Mouse (Mus musculus) testis, adult 2 months (tissue): ENCODE measurements around the gene Ugt1a8. TPM values are rescaled to one million over a fixed set of nuclear protein-coding genes. Genes with fewer than 3 reads are reported as not detected.
"Not testable (repeated sequence)": the region's sequence is repeated elsewhere in the genome, so short reads cannot be mapped to it uniquely, and the experiment has no call there.

Source experiments
- H3K27ac ChIP-seq: fragments of 200-500 bp; 2 replicates; pipeline ENCODE4 v1.5.1; 2012; ENCODE audit warnings: low read depth, low read length; ENCODE audit not compliant: control insufficient read depth, insufficient read depth
- H3K27me3 ChIP-seq: fragments of 200-500 bp; 2 replicates; pipeline ENCODE4 v1.6.1; 2012; ENCODE audit warnings: mild to moderate bottlenecking, low read length, moderate library complexity; ENCODE audit not compliant: control insufficient read depth, insufficient read depth
- H3K36me3 ChIP-seq: fragments of 200-500 bp; 2 replicates; pipeline ENCODE4 v1.6.1; 2012; ENCODE audit warnings: mild to moderate bottlenecking, low read length; ENCODE audit not compliant: control insufficient read depth, insufficient read depth
- H3K4me1 ChIP-seq: fragments of 200-500 bp; 2 replicates; pipeline ENCODE4 v1.6.1; 2012; ENCODE audit warnings: low read length; ENCODE audit not compliant: control insufficient read depth, insufficient read depth
- H3K4me3 ChIP-seq: fragments of 200-500 bp; 2 replicates; pipeline ENCODE4 v1.5.1; 2012; ENCODE audit warnings: low read depth, mild to moderate bottlenecking, low read length, moderate library complexity, mixed read lengths; ENCODE audit not compliant: control insufficient read depth
- CTCF ChIP-seq: fragments of 200-500 bp; IDR thresholded peaks from 2 replicates; pipeline ENCODE4 v1.5.1; 2012; ENCODE audit warnings: low read depth, mild to moderate bottlenecking, inconsistent platforms, low read length, moderate library complexity; ENCODE audit not compliant: control insufficient read depth, insufficient read depth, insufficient replicate concordance
- POLR2A ChIP-seq: fragments of 200-500 bp; IDR thresholded peaks from 2 replicates; pipeline ENCODE4 v1.6.1; 2012; ENCODE audit warnings: low read depth, mild to moderate bottlenecking, inconsistent platforms, low read length, moderate library complexity; ENCODE audit not compliant: control insufficient read depth
- polyA plus RNA-seq: library from polyadenylated mRNA; depleted of rRNA; stranded (reverse); fragments of >200 nt; gene quantifications from 2 replicates; pipeline ENCODE4 v1.2.3, GENCODE M21; 2012

Gene Ugt1a8
- polyA plus RNA-seq, 1 experiment = not detected

DNA sequence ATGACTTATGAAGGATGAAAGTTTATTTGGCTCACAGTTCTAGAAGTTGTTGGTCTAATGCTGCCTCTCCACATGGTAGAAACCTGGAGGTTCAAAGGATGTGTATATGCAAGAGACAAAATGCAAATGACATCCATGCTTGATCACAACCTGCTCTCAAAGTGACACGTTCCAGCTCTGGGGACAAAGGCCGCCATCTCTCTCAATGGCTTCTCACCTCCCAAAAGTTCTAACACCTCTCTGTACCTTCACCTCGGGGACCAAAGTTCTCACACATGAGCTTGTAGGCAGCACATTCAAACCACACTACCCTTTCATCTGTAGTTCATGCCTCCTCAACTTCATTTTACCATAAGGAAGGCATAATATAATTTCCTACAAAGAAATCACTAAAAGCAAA, 130.0 kb downstream of the Ugt1a8 start:
- Histone ChIP-seq H3K27ac (no peak overlapping the region), H3K36me3 (no peaks in the 10 kb centered on the region), H3K4me3 (no peak overlapping the region), H3K27me3 (no peaks in the 10 kb centered on the region), H3K4me1 (no peaks in the 10 kb centered on the region)
- TF ChIP-seq CTCF (no peak), POLR2A (no peak)

- no peaks in the 10 kb centered on the region for H3K4me1 ChIP-seq
- no peak overlapping the region for H3K27ac ChIP-seq
- TF ChIP-seq POLR2A = no peak
- no peak for TF ChIP-seq CTCF
- no peak overlapping the region for H3K4me3 ChIP-seq
- H3K36me3 ChIP-seq = no peaks in the 10 kb centered on the region
- H3K27me3 ChIP-seq = no peaks in the 10 kb centered on the region
Observed at GRCm38 (mm10) chr1:88218051-88218450, 130.4 kb downstream of the Ugt1a8 start.

GRCm38 (mm10) chr1:88218591-88218990, 131.0 kb downstream of the Ugt1a8 start:
- TF ChIP-seq POLR2A (no peak), CTCF (no peak)

DNA sequence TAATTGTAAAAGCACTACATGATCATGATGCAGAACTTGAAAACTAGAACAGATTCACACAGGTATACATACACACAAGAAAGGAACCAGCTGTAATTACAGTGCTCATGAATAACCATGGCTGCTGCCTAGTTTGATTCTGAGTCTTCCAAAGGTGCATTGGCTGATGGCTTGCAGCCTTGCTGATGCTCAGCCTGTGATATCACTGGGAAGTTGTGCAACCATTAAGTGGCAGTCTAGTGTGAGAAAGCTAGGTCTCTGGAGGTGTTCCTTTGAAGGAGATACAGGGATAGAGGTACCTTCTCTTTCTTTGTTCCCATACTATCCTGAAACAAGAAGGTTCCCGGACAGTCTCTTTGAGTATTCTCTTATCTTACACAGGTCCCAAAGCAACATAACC, 131.4 kb downstream of the Ugt1a8 start:
- TF ChIP-seq CTCF (no peak), POLR2A (no peak)
- no peaks in the 10 kb centered on the region for H3K36me3 ChIP-seq
- no peak overlapping the region for H3K27ac ChIP-seq
- no peak overlapping the region for H3K4me3 ChIP-seq
- H3K27me3 ChIP-seq = no peaks in the 10 kb centered on the region
- H3K4me1 ChIP-seq = no peaks in the 10 kb centered on the region

More at GRCm38 (mm10) chr1:88218591-88218990, 131.0 kb downstream of the Ugt1a8 start:
- Histone ChIP-seq H3K4me3 (no peak overlapping the region), H3K27me3 (no peaks in the 10 kb centered on the region), H3K4me1 (no peaks in the 10 kb centered on the region), H3K36me3 (no peaks in the 10 kb centered on the region), H3K27ac (no peak overlapping the region)

DNA sequence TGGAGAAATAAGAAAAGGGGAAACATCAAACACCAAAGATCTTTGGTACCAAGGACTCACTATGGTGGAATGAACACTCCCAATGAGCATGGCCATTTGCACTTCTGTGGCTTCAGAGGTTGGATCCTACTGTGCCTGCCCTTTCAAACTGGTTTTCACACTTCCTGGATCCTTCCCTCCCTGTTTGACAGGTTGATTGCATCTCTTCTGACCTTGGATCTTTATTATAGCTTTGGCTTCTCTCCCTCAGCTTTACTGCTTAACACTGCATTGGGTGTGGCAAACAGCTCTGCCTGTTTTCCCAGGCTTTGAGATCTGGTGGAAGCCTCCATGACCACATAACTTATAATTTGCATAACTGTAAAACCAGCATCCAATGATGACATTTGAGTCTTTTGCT, 132.7 kb downstream of the Ugt1a8 start:
- TF ChIP-seq CTCF (no peak), POLR2A (no peak)
- H3K4me3 ChIP-seq = no peak overlapping the region

DNA sequence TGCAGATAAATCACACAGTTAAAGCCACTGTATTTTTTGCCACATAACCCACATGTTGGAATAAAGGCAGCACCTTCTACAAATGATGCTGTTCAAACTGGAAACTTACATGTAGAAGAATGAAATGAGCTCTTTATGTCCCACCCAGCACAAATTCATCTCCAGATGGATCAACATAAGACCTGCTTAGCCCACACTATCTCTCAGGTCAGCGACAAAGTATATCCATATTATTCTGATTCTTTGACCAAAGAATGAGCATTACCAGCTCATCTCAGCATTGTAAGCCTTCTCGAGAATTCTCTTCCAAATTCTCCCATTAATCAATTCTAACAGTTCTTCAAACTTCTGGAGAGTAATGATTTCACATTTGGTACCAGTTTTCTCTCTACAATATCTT, 134.6 kb downstream of the Ugt1a8 start:
- TF ChIP-seq POLR2A (no peak), CTCF (no peak)
- Histone ChIP-seq H3K4me3 (no peak overlapping the region), H3K4me1 (peaks cover 2% of the 10 kb centered on the region; the same call in 1 of the 2 replicates)

More for the DNA sequence above, 132.7 kb downstream of the Ugt1a8 start:
- Histone ChIP-seq H3K36me3 (no peaks in the 10 kb centered on the region), H3K4me1 (no peaks in the 10 kb centered on the region), H3K27me3 (no peaks in the 10 kb centered on the region), H3K27ac (no peak overlapping the region)

GRCm38 (mm10) chr1:88223011-88223515, 135.4 kb downstream of the Ugt1a8 start:
- not testable (repeated sequence) for H3K27ac ChIP-seq, H3K4me1 ChIP-seq, H3K36me3 ChIP-seq

More for the DNA sequence above, 134.6 kb downstream of the Ugt1a8 start:
- Histone ChIP-seq H3K27ac (no peak overlapping the region), H3K27me3 (no peaks in the 10 kb centered on the region), H3K36me3 (no peaks in the 10 kb centered on the region)

DNA sequence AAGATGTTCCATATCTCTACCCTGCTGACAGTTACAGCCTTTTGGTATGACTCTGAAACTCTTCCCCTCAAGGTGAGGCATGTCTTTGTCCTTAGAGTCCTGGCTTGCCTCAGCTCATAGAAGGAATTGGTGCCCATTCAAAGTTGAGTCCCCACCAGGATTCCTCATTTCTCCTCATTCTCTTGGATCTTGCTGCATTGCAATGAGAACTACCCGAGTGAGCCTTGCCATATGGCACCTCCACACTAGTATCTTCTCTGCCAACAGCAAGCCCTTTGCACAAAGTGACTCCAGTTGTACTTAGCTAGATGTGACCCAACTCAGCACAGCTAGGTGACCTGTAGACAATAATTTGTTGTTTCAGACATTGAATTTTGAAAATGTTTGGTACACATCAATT, 136.0 kb downstream of the Ugt1a8 start:
- Histone ChIP-seq H3K27ac (no peak overlapping the region), H3K4me3 (no peak overlapping the region), H3K36me3 (no peaks in the 10 kb centered on the region; the same call in 1 of the 2 replicates), H3K4me1 (peaks cover 2% of the 10 kb centered on the region; the same call in 1 of the 2 replicates), H3K27me3 (no peaks in the 10 kb centered on the region)
- TF ChIP-seq POLR2A (no peak), CTCF (no peak)

More at GRCm38 (mm10) chr1:88223011-88223515, 135.4 kb downstream of the Ugt1a8 start:
- H3K27me3 ChIP-seq, H3K4me3 ChIP-seq: not testable (repeated sequence)
